ENCODE assay signal across 7 mouse cellular contexts in genomic region chr13:43304018-43304431, GRCm38 (mm10). TPM values are rescaled to one million over a fixed set of nuclear protein-coding genes. Genes with fewer than 3 reads are reported as not detected.
DNase-seq lines count a peak whose midpoint lies in the region; ATAC-seq lines count a peak whose summit lies in the region.

Gfod1 (minus strand) TSS chr13:43304172.

- H3K36me3 ChIP-seq in embryonic facial prominence, embryonic 10.5 days (replicated peaks), result no peaks in the 10 kb centered on the region
- H3K36me3 ChIP-seq in limb, embryonic 10.5 days, result no peaks in the 10 kb centered on the region
- no peaks in the 10 kb centered on the region for H3K36me3 ChIP-seq in midbrain, embryonic 13.5 days

- WGBS in embryonic facial prominence, embryonic 10.5 days, result under 1% methylated on average over 53 of the region's 53 CpGs
- under 1% methylated on average over 53 of the region's 53 CpGs for WGBS in limb, embryonic 10.5 days
- WGBS in midbrain, embryonic 13.5 days, result 1% methylated on average over 46 of the region's 53 CpGs

- H3K4me1 ChIP-seq in embryonic facial prominence, embryonic 10.5 days, result peaks cover 45% of the 10 kb centered on the region
- peaks cover 27% of the 10 kb centered on the region for H3K4me1 ChIP-seq in limb, embryonic 10.5 days
- peaks cover 44% of the 10 kb centered on the region for H3K4me1 ChIP-seq in midbrain, embryonic 13.5 days (replicated peaks)

- peak; percentile 86 for ATAC-seq in granulocyte monocyte progenitor cell, adult 5-6 weeks (replicated peaks; ENCODE audit: poor library complexity, severe bottlenecking)
- peak; percentile 94 for ATAC-seq in midbrain, embryonic 13.5 days

- H3K9me3 ChIP-seq in embryonic facial prominence, embryonic 10.5 days, result no peaks in the 10 kb centered on the region
- H3K9me3 ChIP-seq in limb, embryonic 10.5 days (replicated peaks), result no peaks in the 10 kb centered on the region
- no peaks in the 10 kb centered on the region for H3K9me3 ChIP-seq in midbrain, embryonic 13.5 days

- peak; percentile 98 for DNase-seq in adrenal gland, adult 8-10 months
- peak; percentile 96 for DNase-seq in embryonic facial prominence, embryonic 10.5 days (ENCODE audit: low spot score)
- peak; percentile 97 for DNase-seq in kidney, adult 11 months
- DNase-seq in limb, embryonic 10.5 days (ENCODE audit: low spot score), result peak; percentile 94
- peak; percentile 79 for DNase-seq in spleen, adult 12 weeks (ENCODE audit: low spot score)

- H3K27ac ChIP-seq in embryonic facial prominence, embryonic 10.5 days (replicated peaks), result peak within 1 kb of the TSS; percentile 76
- peak within 1 kb of the TSS; percentile 75 for H3K27ac ChIP-seq in limb, embryonic 10.5 days
- peak within 1 kb of the TSS; percentile 92 for H3K27ac ChIP-seq in midbrain, embryonic 13.5 days

- H3K27me3 ChIP-seq in embryonic facial prominence, embryonic 10.5 days (replicated peaks; ENCODE audit: low read depth, poor library complexity, severe bottlenecking), result peaks cover 79% of the 10 kb centered on the region
- peaks cover 72% of the 10 kb centered on the region for H3K27me3 ChIP-seq in limb, embryonic 10.5 days (ENCODE audit: low read depth, poor library complexity, severe bottlenecking)
- H3K27me3 ChIP-seq in midbrain, embryonic 13.5 days, result peaks cover 50% of the 10 kb centered on the region

- H3K4me3 ChIP-seq in embryonic facial prominence, embryonic 10.5 days, result peak within 1 kb of the TSS; percentile 78
- H3K4me3 ChIP-seq in limb, embryonic 10.5 days, result peak within 1 kb of the TSS; percentile 73
- peak within 1 kb of the TSS; percentile 87 for H3K4me3 ChIP-seq in midbrain, embryonic 13.5 days (replicated peaks)

- H3K9ac ChIP-seq in midbrain, embryonic 13.5 days (replicated peaks), result peak within 1 kb of the TSS; percentile 87

- H3K4me2 ChIP-seq in midbrain, embryonic 13.5 days (replicated peaks), result peak within 1 kb of the TSS; percentile 93

RNA-seq across cellular contexts. Expression of gene Gfod1, which starts in this region (rescaled TPM):
- total RNA-seq in adrenal gland, adult 8-10 months (2022), result 10 to 100 TPM in 1 of 4 experiments, 1 to 10 TPM in 3; 8.1 to 10.0 (median 9.0) TPM
- 0.10 and 0.40 TPM in 2 replicates for polyA plus RNA-seq in embryonic facial prominence, embryonic 10.5 days (2016; fragmentation: Nextera tagmentation; extraction: Ambion mirVana)
- total RNA-seq in granulocyte monocyte progenitor cell, adult 5-6 weeks (2014; fragmentation: Nextera tagmentation), result 13.2 and 13.9 TPM in 2 replicates
- 7.5 and 7.8 TPM in 2 replicates for total RNA-seq in granulocyte monocyte progenitor cell, adult 5-6 weeks (2017)
- polyA plus RNA-seq in limb, embryonic 10.5 days (2016; fragmentation: Nextera tagmentation; extraction: Ambion mirVana), result 0.13 and 0.23 TPM in 2 replicates
- polyA plus RNA-seq in midbrain, embryonic 13.5 days (2015; fragmentation: Nextera tagmentation; extraction: Ambion mirVana), result 1.6 and 1.7 TPM in 2 replicates

Comparison
In these comparisons a context has a peak if more than half of its experiments do, and no peak if none do; other contexts are left out.
1. Peak in every context shown above with its lines: DNase-seq, ATAC-seq, H3K4me3 ChIP-seq and H3K27ac ChIP-seq.
2. Peak in DNase-seq, H3K4me3 ChIP-seq and H3K27ac ChIP-seq in embryonic facial prominence, embryonic 10.5 days; RNA of the gene not detected or under 1 TPM.
3. Peak in DNase-seq, H3K4me3 ChIP-seq and H3K27ac ChIP-seq in limb, embryonic 10.5 days; RNA of the gene not detected or under 1 TPM.